Mouse (Mus musculus): ENCODE data around the gene Ski. TPM values are rescaled to one million over a fixed set of nuclear protein-coding genes. Genes with fewer than 3 reads are reported as not detected.

Ski gene
- polyA plus RNA-seq, 2 experiments = 2.4 to 4.5 TPM

DNA sequence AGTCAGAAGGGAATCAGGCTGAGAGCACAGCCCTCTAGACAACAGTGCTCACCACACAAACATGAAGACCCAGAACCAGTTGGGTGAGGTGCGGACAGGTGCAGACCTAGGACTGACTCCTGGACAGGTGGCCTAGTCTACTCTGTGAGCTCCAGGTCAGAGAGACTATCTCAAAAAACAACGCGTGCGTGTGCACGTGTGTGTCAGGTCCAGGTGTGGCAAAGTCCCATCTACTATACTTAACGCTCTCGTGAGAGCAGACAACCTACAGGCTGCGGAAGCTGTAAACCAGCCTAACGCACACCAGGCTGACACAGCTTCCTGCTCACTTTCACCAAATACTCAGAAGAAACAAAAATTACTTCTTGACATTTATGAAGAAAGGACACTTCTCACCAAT is 27.2 kb downstream of the Ski start:
- WGBS (ENCODE audit: insufficient replicate concordance) = 71% methylated on average over 9 of the region's 9 CpGs
- TF ChIP-seq CTCF (IDR thresholded peaks at IDR 0.05; ENCODE audit: low read depth) = no peak
- no peak for TF ChIP-seq EP300 (IDR thresholded peaks at IDR 0.05; ENCODE audit: low read depth)
- no peak overlapping the region for H3K4me2 ChIP-seq (ENCODE audit: low read depth)
- DNase-seq (ENCODE audit: low read depth in 3 of 3, low spot score in 3 of 3) (no peak), ATAC-seq (ENCODE audit: insufficient read depth) (no peak)
- H3K36me3 ChIP-seq (replicated peaks; ENCODE audit: control insufficient read depth, insufficient read depth, low read depth) = no peaks in the 10 kb centered on the region
- H3K9me3 ChIP-seq (ENCODE audit: control insufficient read depth, low read length) = no peaks in the 10 kb centered on the region
- H3K4me1 ChIP-seq (replicated peaks; ENCODE audit: control insufficient read depth in 2 of 2, insufficient read depth in 2 of 2, low read length in 1 of 2) = peaks cover 3 to 18% of the 10 kb centered on the region in 2 experiments; a peak in 2 of 4 replicates
- no peak overlapping the region for H3K4me3 ChIP-seq (ENCODE audit: insufficient read depth in 1 of 2, low read depth in 2 of 2, low read length in 2 of 2)
- no peak overlapping the region for H3K9ac ChIP-seq (replicated peaks)
- no peak overlapping the region for H3K27ac ChIP-seq
- no peaks in the 10 kb centered on the region for H3K27me3 ChIP-seq (ENCODE audit: control insufficient read depth, insufficient read depth, low read length)

DNA sequence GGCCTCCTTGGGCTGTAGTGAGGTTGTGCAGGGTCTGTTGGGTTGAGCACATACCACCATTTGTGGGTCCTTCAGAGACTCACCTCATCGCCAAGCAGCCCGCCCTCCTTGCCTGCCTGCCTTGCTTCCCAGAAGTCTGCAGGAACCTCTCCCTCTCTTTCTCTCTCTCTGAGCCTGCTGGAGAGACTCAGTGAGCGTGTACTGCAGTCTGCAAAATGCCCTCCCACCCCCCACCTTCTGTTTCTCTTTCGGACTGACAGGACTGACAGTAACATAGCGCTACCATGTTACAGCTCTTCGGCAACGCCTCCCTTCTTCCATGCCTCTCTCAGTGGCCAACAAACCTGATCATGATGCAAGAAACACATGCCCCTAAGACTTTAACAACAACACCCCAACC is 32.1 kb downstream of the Ski start:
- peaks cover 0 to 34% of the 10 kb centered on the region in 2 experiments; a peak in 2 of 4 replicates for H3K4me1 ChIP-seq (replicated peaks; ENCODE audit: control insufficient read depth in 2 of 2, insufficient read depth in 2 of 2, low read length in 1 of 2)

DNA sequence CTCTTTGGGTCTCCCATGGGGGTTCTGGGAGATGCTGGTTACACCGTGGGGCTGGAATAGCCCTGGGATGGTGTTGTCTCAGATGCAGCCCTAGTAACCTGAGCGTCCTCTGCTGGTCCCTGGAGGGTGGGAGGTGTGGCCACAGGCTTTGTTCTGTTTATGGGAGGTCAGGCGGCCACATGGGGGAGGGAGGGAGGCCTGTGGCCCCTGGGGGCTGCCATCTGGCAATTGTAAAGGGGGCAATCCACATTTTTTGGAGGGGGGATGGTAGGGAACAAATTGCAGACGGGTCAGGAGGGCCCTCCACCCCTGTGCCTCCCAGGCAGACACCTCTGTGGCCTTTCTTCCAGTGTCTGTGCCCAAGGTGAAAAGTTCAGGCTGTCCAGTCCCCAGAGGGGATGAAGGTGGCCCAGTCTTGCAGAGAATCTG is 32.7 kb downstream of the Ski start:
- Histone ChIP-seq H3K36me3 (replicated peaks; ENCODE audit: control insufficient read depth, insufficient read depth, low read depth) (no peaks in the 10 kb centered on the region), H3K4me1 (replicated peaks; ENCODE audit: control insufficient read depth in 2 of 2, insufficient read depth in 2 of 2, low read length in 1 of 2) (peaks cover 0 to 33% of the 10 kb centered on the region in 2 experiments; a peak in 2 of 4 replicates), H3K9ac (replicated peaks) (no peak overlapping the region), H3K9me3 (ENCODE audit: control insufficient read depth, low read length) (no peaks in the 10 kb centered on the region), H3K4me3 (ENCODE audit: insufficient read depth in 1 of 2, low read depth in 2 of 2, low read length in 2 of 2) (no peak overlapping the region), H3K4me2 (ENCODE audit: low read depth) (no peak overlapping the region), H3K27ac (no peak overlapping the region), H3K27me3 (ENCODE audit: control insufficient read depth, insufficient read depth, low read length) (no peaks in the 10 kb centered on the region)
- TF ChIP-seq EP300 (IDR thresholded peaks at IDR 0.05; ENCODE audit: low read depth) (no peak), CTCF (IDR thresholded peaks at IDR 0.05; ENCODE audit: low read depth) (0 out of 2 replicates have a peak, but pooled peaks have one; percentile 22)
- WGBS (ENCODE audit: insufficient replicate concordance) = 32% methylated on average over 4 of the region's 4 CpGs
- DNase-seq (ENCODE audit: low read depth in 3 of 3, low spot score in 3 of 3) = no peak
- no peak for ATAC-seq (ENCODE audit: insufficient read depth)

More for the DNA sequence above, 32.1 kb downstream of the Ski start:
- H3K27me3 ChIP-seq (ENCODE audit: control insufficient read depth, insufficient read depth, low read length) = no peaks in the 10 kb centered on the region
- H3K9me3 ChIP-seq (ENCODE audit: control insufficient read depth, low read length) = no peaks in the 10 kb centered on the region
- H3K9ac ChIP-seq (replicated peaks) = no peak overlapping the region
- no peak for TF ChIP-seq EP300 (IDR thresholded peaks at IDR 0.05; ENCODE audit: low read depth)
- TF ChIP-seq CTCF (IDR thresholded peaks at IDR 0.05; ENCODE audit: low read depth) = no peak
- H3K4me2 ChIP-seq (ENCODE audit: low read depth) = no peak overlapping the region
- DNase-seq (ENCODE audit: low read depth in 3 of 3, low spot score in 3 of 3) (no peak), ATAC-seq (ENCODE audit: insufficient read depth) (no peak)
- H3K36me3 ChIP-seq (replicated peaks; ENCODE audit: control insufficient read depth, insufficient read depth, low read depth) = no peaks in the 10 kb centered on the region
- no peak overlapping the region for H3K4me3 ChIP-seq (ENCODE audit: insufficient read depth in 1 of 2, low read depth in 2 of 2, low read length in 2 of 2)
- 63% methylated on average over 7 of the region's 7 CpGs for WGBS (ENCODE audit: insufficient replicate concordance)
- H3K27ac ChIP-seq = no peak overlapping the region

DNA sequence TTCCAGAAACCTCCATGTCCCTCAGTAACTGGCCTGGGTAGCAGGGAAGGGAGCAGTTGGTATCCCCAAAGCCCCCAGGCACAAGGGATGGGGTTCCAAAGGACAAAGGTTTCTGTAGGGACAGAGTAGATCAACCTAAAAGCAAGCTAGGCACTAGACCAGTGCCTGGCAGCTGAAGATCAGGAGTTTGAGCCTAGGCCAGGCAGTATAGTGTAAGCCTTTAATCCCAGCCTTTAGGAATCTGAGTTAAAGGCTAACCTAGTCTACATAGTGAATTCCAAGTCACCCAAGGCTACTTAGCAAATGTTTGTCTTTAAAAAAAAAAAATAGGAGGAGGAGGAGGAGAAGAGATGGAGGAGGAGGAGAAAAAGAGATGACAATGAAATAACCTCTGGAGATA is 33.6 kb downstream of the Ski start:
- DNase-seq (ENCODE audit: low read depth in 3 of 3, low spot score in 3 of 3) = no peak
- Histone ChIP-seq H3K9ac (replicated peaks) (no peak overlapping the region), H3K27ac (no peak overlapping the region), H3K9me3 (ENCODE audit: control insufficient read depth, low read length) (no peaks in the 10 kb centered on the region), H3K4me2 (ENCODE audit: low read depth) (no peak overlapping the region), H3K4me1 (replicated peaks; ENCODE audit: control insufficient read depth in 2 of 2, insufficient read depth in 2 of 2, low read length in 1 of 2) (peaks cover 0 to 37% of the 10 kb centered on the region in 2 experiments; a peak in 2 of 4 replicates), H3K4me3 (ENCODE audit: insufficient read depth in 1 of 2, low read depth in 2 of 2, low read length in 2 of 2) (no peak overlapping the region), H3K27me3 (ENCODE audit: control insufficient read depth, insufficient read depth, low read length) (no peaks in the 10 kb centered on the region), H3K36me3 (replicated peaks; ENCODE audit: control insufficient read depth, insufficient read depth, low read depth) (no peaks in the 10 kb centered on the region)
- no peak for TF ChIP-seq EP300 (IDR thresholded peaks at IDR 0.05; ENCODE audit: low read depth)
- ATAC-seq (ENCODE audit: insufficient read depth) = no peak

DNA sequence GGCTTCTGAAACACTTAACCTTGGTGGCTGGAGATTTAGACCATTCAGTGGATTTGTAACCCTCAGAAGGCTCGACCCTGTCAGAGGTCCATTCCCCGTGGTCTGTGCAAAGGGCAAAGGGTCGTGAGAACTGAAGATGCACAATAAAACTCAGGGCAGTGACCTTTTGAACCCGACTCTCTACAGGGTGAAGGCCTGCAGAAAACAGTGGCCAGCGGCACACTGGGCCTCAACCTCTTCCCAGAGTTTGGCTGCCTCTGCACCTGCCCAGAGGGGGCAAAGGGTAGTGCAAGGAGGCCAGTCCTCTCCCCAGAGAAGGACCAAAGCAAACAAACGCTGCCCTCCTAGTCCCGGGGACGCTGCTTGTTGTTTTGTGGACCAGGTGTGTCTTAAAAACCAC is 34.1 kb downstream of the Ski start:
- Histone ChIP-seq H3K9me3 (ENCODE audit: control insufficient read depth, low read length) (no peaks in the 10 kb centered on the region), H3K4me2 (ENCODE audit: low read depth) (no peak overlapping the region), H3K4me1 (replicated peaks; ENCODE audit: control insufficient read depth in 2 of 2, insufficient read depth in 2 of 2, low read length in 1 of 2) (peaks cover 0 to 37% of the 10 kb centered on the region in 2 experiments; a peak in 2 of 4 replicates), H3K27ac (no peak overlapping the region), H3K9ac (replicated peaks) (no peak overlapping the region), H3K4me3 (ENCODE audit: insufficient read depth in 1 of 2, low read depth in 2 of 2, low read length in 2 of 2) (no peak overlapping the region), H3K27me3 (ENCODE audit: control insufficient read depth, insufficient read depth, low read length) (no peaks in the 10 kb centered on the region), H3K36me3 (replicated peaks; ENCODE audit: control insufficient read depth, insufficient read depth, low read depth) (no peaks in the 10 kb centered on the region)
- no peak for ATAC-seq (ENCODE audit: insufficient read depth)
- WGBS (ENCODE audit: insufficient replicate concordance) = 45% methylated on average over 8 of the region's 8 CpGs
- DNase-seq (ENCODE audit: low read depth in 3 of 3, low spot score in 3 of 3) = no peak
- TF ChIP-seq EP300 (IDR thresholded peaks at IDR 0.05; ENCODE audit: low read depth) (no peak), CTCF (IDR thresholded peaks at IDR 0.05; ENCODE audit: low read depth) (no peak)

All from liver, embryonic 14.5 days (tissue).